Mouse (Mus musculus) forebrain, embryonic 14.5 days (tissue): ENCODE results near the gene Erc2. TPM values are rescaled to one million over a fixed set of nuclear protein-coding genes. Genes with fewer than 3 reads are reported as not detected.

Experiments used
- ATAC-seq: fragments of 200-750 bp; cut with Nextera tagmentation; 2 replicates; pipeline ENCODE4 v1.8.0; 2017; ENCODE audit warnings: mild to moderate bottlenecking, moderate library complexity
- DNase-seq: peaks from one replicate; pipeline ENCODE4 v3.0.0-alpha.2; 2015; ENCODE audit warnings: low spot score
- H3K27ac ChIP-seq: fragments of 300-500 bp; sonication (generic); 2 replicates; pipeline ENCODE4 v1.5.1; 2014; ENCODE audit warnings: low read depth, mild to moderate bottlenecking, control low read depth, low read length, moderate library complexity
- H3K27me3 ChIP-seq: fragments of 300-500 bp; sonication (generic); replicated peaks from 2 replicates; pipeline ENCODE4 v1.6.1; 2014; ENCODE audit warnings: low read length, control low read depth, mixed read lengths; ENCODE audit not compliant: control insufficient read depth, insufficient read depth
- H3K36me3 ChIP-seq: fragments of 300-500 bp; sonication (generic); 2 replicates; pipeline ENCODE4 v1.6.1; 2014; ENCODE audit warnings: low read length, control low read depth; ENCODE audit not compliant: control insufficient read depth, insufficient read depth
- H3K4me1 ChIP-seq: fragments of 300-500 bp; sonication (generic); 2 replicates; pipeline ENCODE4 v1.6.1; 2014; ENCODE audit warnings: antibody characterized with exemption, low read length, control low read depth; ENCODE audit not compliant: control insufficient read depth, insufficient read depth
- H3K4me2 ChIP-seq: fragments of 300-500 bp; sonication (generic); 2 replicates; pipeline ENCODE4 v1.6.1; 2014; ENCODE audit warnings: mild to moderate bottlenecking, control low read depth, low read length
- H3K4me3 ChIP-seq: fragments of 300-500 bp; sonication (generic); 2 replicates; pipeline ENCODE4 v1.5.1; 2014; ENCODE audit warnings: low read depth, low read length, control low read depth
- H3K9ac ChIP-seq: fragments of 300-500 bp; sonication (generic); 2 replicates; pipeline ENCODE4 v1.6.1; 2014; ENCODE audit warnings: mild to moderate bottlenecking, low read length, control low read depth, moderate library complexity
- H3K9me3 ChIP-seq: fragments of 300-500 bp; sonication (generic); replicated peaks from 2 replicates; pipeline ENCODE4 v1.6.1; 2016; ENCODE audit warnings: low read length, control low read depth, mixed read lengths; ENCODE audit not compliant: control insufficient read depth
- WGBS: fragments of 180-500 bp; shearing (Covaris S2); extraction: QIAGEN DNeasy Blood & Tissue Kit; methylation state at CpG from one replicate; pipeline ENCODE4 v1.1.7; 2014; 5-methylcytosine and 5-hydroxymethylcytosine counted together
- polyA plus RNA-seq: library from polyadenylated mRNA; unstranded; fragments of >200 nt; fragmentation: Nextera tagmentation; extraction: Ambion mirVana; gene quantifications from 2 replicates; pipeline ENCODE4 v1.2.1, GENCODE M21; 2014

Erc2 gene
- polyA plus RNA-seq, 1 experiment from 2014 or later = 40.6 TPM

- Histone ChIP-seq H3K9me3 (no peaks in the 10 kb centered on the region), H3K36me3 (no peaks in the 10 kb centered on the region), H3K9ac (no peak overlapping the region), H3K4me2 (no peak overlapping the region), H3K27me3 (no peaks in the 10 kb centered on the region), H3K4me3 (no peak overlapping the region), H3K27ac (no peak overlapping the region), H3K4me1 (no peaks in the 10 kb centered on the region)
- DNase-seq (no peak), ATAC-seq (no peak)
- 96% methylated on average over 4 of the region's 4 CpGs for WGBS
Observed at GRCm38 (mm10) chr14:28173736-28174135, 551.5 kb downstream of the Erc2 start.

- no peaks in the 10 kb centered on the region for H3K27me3 ChIP-seq
- no peak overlapping the region for H3K9ac ChIP-seq
- no peaks in the 10 kb centered on the region for H3K9me3 ChIP-seq
- 35% methylated on average over 4 of the region's 4 CpGs for WGBS
- no peak overlapping the region for H3K4me3 ChIP-seq
- DNase-seq (no peak), ATAC-seq (no peak)
- no peak overlapping the region for H3K27ac ChIP-seq
- H3K4me1 ChIP-seq = no peaks in the 10 kb centered on the region
- H3K4me2 ChIP-seq = no peak overlapping the region
- no peaks in the 10 kb centered on the region for H3K36me3 ChIP-seq
Observed at GRCm38 (mm10) chr14:28181070-28181825, 559.0 kb downstream of the Erc2 start.

- H3K4me1 ChIP-seq = no peaks in the 10 kb centered on the region
- H3K27me3 ChIP-seq = no peaks in the 10 kb centered on the region
- DNase-seq (no peak), ATAC-seq (no peak)
- H3K4me3 ChIP-seq = no peak overlapping the region
- H3K9me3 ChIP-seq = no peaks in the 10 kb centered on the region
- H3K4me2 ChIP-seq = no peak overlapping the region
- WGBS = 83% methylated on average over 8 of the region's 8 CpGs
- no peak overlapping the region for H3K27ac ChIP-seq
- no peaks in the 10 kb centered on the region for H3K36me3 ChIP-seq
- no peak overlapping the region for H3K9ac ChIP-seq
Observed at GRCm38 (mm10) chr14:28192711-28193364, 570.6 kb downstream of the Erc2 start.

GRCm38 (mm10) chr14:28203874-28204273 is 581.6 kb downstream of the Erc2 start:
- ATAC-seq (no peak), DNase-seq (no peak)
- Histone ChIP-seq H3K27ac (no peak overlapping the region), H3K4me3 (no peak overlapping the region), H3K9me3 (no peaks in the 10 kb centered on the region), H3K4me1 (no peaks in the 10 kb centered on the region), H3K4me2 (no peak overlapping the region), H3K36me3 (no peaks in the 10 kb centered on the region), H3K9ac (no peak overlapping the region), H3K27me3 (no peaks in the 10 kb centered on the region)
- 60% methylated on average over 4 of the region's 4 CpGs for WGBS

GRCm38 (mm10) chr14:28206303-28206702 is 584.1 kb downstream of the Erc2 start:
- Histone ChIP-seq H3K9me3 (no peaks in the 10 kb centered on the region), H3K9ac (no peak overlapping the region), H3K4me1 (no peaks in the 10 kb centered on the region), H3K27ac (no peak overlapping the region), H3K4me3 (no peak overlapping the region), H3K36me3 (no peaks in the 10 kb centered on the region), H3K27me3 (no peaks in the 10 kb centered on the region), H3K4me2 (no peak overlapping the region)
- no peak for ATAC-seq
- no peak for DNase-seq
- 91% methylated on average over 2 of the region's 2 CpGs for WGBS

- DNase-seq = no peak
- Histone ChIP-seq H3K27ac (no peak overlapping the region), H3K9ac (no peak overlapping the region), H3K27me3 (no peaks in the 10 kb centered on the region), H3K4me2 (no peak overlapping the region), H3K36me3 (no peaks in the 10 kb centered on the region), H3K9me3 (no peaks in the 10 kb centered on the region), H3K4me1 (no peaks in the 10 kb centered on the region), H3K4me3 (no peak overlapping the region)
- 87% methylated on average over 6 of the region's 6 CpGs for WGBS
- no peak for ATAC-seq
Observed at GRCm38 (mm10) chr14:28225550-28225949, 603.3 kb downstream of the Erc2 start.

- H3K9me3 ChIP-seq = no peaks in the 10 kb centered on the region
- no peaks in the 10 kb centered on the region for H3K27me3 ChIP-seq
- ATAC-seq = no peak
- H3K9ac ChIP-seq = no peak overlapping the region
- H3K27ac ChIP-seq = no peak overlapping the region
- DNase-seq = no peak
- WGBS = 82% methylated on average over 6 of the region's 6 CpGs
- no peak overlapping the region for H3K4me3 ChIP-seq
- H3K4me1 ChIP-seq = no peaks in the 10 kb centered on the region
- no peak overlapping the region for H3K4me2 ChIP-seq
- H3K36me3 ChIP-seq = no peaks in the 10 kb centered on the region
Observed at GRCm38 (mm10) chr14:28230563-28230962, 608.3 kb downstream of the Erc2 start.

- Histone ChIP-seq H3K9me3 (no peaks in the 10 kb centered on the region), H3K4me3 (no peak overlapping the region), H3K36me3 (no peaks in the 10 kb centered on the region), H3K27me3 (no peaks in the 10 kb centered on the region), H3K27ac (no peak overlapping the region), H3K4me2 (no peak overlapping the region), H3K4me1 (no peaks in the 10 kb centered on the region), H3K9ac (no peak overlapping the region)
- ATAC-seq (no peak), DNase-seq (no peak)
- 17% methylated on average over 2 of the region's 2 CpGs for WGBS
Observed at GRCm38 (mm10) chr14:28231241-28231640, 609.0 kb downstream of the Erc2 start.

GRCm38 (mm10) chr14:28238336-28239048 is 616.3 kb downstream of the Erc2 start:
- Histone ChIP-seq H3K27me3 (0 out of 2 replicates have a peak, but pooled peaks cover 3% of the 10 kb centered on the region), H3K4me3 (no peak overlapping the region), H3K27ac (no peak overlapping the region), H3K36me3 (no peaks in the 10 kb centered on the region), H3K9ac (no peak overlapping the region), H3K4me2 (no peak overlapping the region), H3K9me3 (no peaks in the 10 kb centered on the region), H3K4me1 (no peaks in the 10 kb centered on the region)
- ATAC-seq = no peak
- no peak for DNase-seq
- WGBS = 95% methylated on average over 9 of the region's 9 CpGs
